Mouse (Mus musculus) lung, postnatal 0 days (tissue): ENCODE measurements at regions not wholly inside any gene's neighbourhood (a gene's known extent, or its start where the extent isn't known, plus 50 kb on each side); places are given as distances from the start of the nearest gene placed in this dataset.

Experiments used
- ATAC-seq: fragments of 200-750 bp; cut with Nextera tagmentation; 2 replicates; pipeline ENCODE4 v1.8.0; 2017; ENCODE audit warnings: moderate library complexity
- DNase-seq: peaks from one replicate; pipeline ENCODE4 v3.0.0-alpha.2; 2016; ENCODE audit warnings: low spot score
- H3K27ac ChIP-seq: fragments of 300-500 bp; sonication (generic); 2 replicates; pipeline ENCODE4 v1.5.1; 2014; ENCODE audit warnings: antibody characterized with exemption, mild to moderate bottlenecking, low read length, mixed read lengths
- H3K27me3 ChIP-seq: fragments of 300-500 bp; sonication (generic); replicated peaks from 2 replicates; pipeline ENCODE4 v1.6.1; 2014; ENCODE audit warnings: low read length, mixed read lengths; ENCODE audit not compliant: insufficient read depth
- H3K36me3 ChIP-seq: fragments of 300-500 bp; sonication (generic); 2 replicates; pipeline ENCODE4 v1.6.1; 2014; ENCODE audit warnings: low read length, mixed read lengths; ENCODE audit not compliant: insufficient read depth
- H3K4me1 ChIP-seq: fragments of 300-500 bp; sonication (generic); 2 replicates; pipeline ENCODE4 v1.6.1; 2014; ENCODE audit warnings: antibody characterized with exemption, low read depth, low read length, mixed read lengths; ENCODE audit not compliant: insufficient read depth
- H3K4me2 ChIP-seq: fragments of 300-500 bp; sonication (generic); replicated peaks from 2 replicates; pipeline ENCODE4 v1.6.1; 2014; ENCODE audit warnings: low read depth, mild to moderate bottlenecking, low read length, moderate library complexity, mixed read lengths
- H3K4me3 ChIP-seq: fragments of 300-500 bp; sonication (generic); 2 replicates; pipeline ENCODE4 v1.5.1; 2014; ENCODE audit warnings: low read depth, low read length
- H3K9ac ChIP-seq: fragments of 300-500 bp; sonication (generic); replicated peaks from 2 replicates; pipeline ENCODE4 v1.6.1; 2014; ENCODE audit warnings: low read depth, mild to moderate bottlenecking
- H3K9me3 ChIP-seq: fragments of 300-500 bp; sonication (generic); 2 replicates; pipeline ENCODE4 v1.6.1; 2016; ENCODE audit warnings: low read length, mixed read lengths
- CTCF ChIP-seq: IDR thresholded peaks from 2 replicates; pipeline ENCODE4 v1.5.1; 2016; ENCODE audit warnings: antibody characterized with exemption, mild to moderate bottlenecking
- EP300 ChIP-seq: IDR thresholded peaks from 2 replicates; pipeline ENCODE4 v1.6.1; 2016; ENCODE audit warnings: antibody characterized with exemption, mild to moderate bottlenecking, control low read depth
- WGBS: fragments of 180-500 bp; shearing (Covaris S2); extraction: QIAGEN DNeasy Blood & Tissue Kit; methylation state at CpG from one replicate; pipeline ENCODE4 v1.1.7; 2014; 5-methylcytosine and 5-hydroxymethylcytosine counted together

DNA sequence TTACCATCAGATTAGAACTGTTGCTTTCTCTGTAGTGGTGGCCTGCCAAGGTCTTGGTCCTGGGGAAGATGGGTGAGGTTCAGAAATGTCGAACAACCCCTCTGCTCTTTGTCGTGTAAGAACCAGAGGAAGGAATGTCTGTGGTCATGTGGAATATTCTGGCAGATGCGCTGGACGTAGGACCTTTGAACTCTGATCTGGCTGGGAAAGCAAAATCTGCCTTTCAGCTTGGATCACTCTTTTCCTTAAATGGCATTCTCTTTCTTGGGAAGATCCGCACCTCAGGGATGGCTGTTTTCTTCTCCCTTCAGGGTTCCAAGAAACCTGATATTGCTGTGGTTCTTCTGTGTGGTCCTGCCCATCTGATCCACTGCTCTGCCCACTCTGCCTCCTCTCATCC lies 155.8 kb upstream of the Jun start:
- Histone ChIP-seq H3K36me3 (no peaks in the 10 kb centered on the region), H3K4me2 (no peak overlapping the region), H3K9me3 (no peaks in the 10 kb centered on the region), H3K27ac (no peak overlapping the region), H3K4me1 (peaks cover 3% of the 10 kb centered on the region; the same call in 1 of the 2 replicates), H3K9ac (no peak overlapping the region), H3K27me3 (no peaks in the 10 kb centered on the region), H3K4me3 (no peak overlapping the region)
- ATAC-seq (no peak), DNase-seq (no peak)
- 62% methylated on average over 5 of the region's 5 CpGs for WGBS
- TF ChIP-seq EP300 (no peak), CTCF (no peak)

- Histone ChIP-seq H3K36me3 (no peaks in the 10 kb centered on the region), H3K4me1 (peaks cover 4% of the 10 kb centered on the region; the same call in 1 of the 2 replicates)
- WGBS: 48% methylated on average over 7 of the region's 7 CpGs
These were observed 156.8 kb upstream of the Jun start for GRCm38 (mm10) chr4:95208827-95209226.

DNA sequence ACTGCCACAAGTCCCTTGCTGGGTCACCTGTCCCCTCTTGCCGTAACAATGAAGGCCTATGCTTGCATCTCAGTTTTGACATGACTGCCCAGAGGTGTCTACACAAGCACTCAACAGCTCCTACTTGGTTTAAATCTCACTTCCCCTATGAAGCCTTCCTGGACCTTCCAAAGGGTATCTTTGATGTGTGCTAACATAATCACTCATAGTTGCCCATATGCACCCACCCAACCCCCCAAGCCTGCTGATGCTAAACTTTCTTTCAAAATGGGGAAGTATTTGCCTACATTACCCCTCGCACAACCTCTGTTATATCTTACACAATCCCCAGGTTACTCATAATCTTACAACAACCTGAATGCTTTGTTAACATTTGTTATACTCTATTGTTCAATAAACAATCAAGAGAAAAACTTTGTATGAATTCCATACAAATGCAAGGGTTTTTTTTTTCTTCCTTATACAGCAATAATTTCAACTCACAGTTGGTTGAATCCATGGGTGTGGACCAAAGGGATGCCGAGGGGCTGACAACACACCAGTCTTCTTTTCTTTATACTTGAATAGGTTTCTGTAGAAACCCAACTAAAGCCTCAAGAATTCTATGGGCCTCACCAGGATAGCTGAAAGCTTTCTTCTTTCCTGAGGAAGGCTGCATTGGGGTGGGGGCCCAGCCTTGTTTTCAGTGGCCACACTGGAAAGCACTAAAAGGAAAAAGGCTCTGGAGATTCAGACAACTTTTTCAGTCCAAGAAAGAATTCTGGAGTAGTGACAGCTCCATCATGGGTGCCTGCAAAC lies 157.5 kb upstream of the Jun start:
- ATAC-seq: no peak
- Histone ChIP-seq H3K4me1 (peaks cover 4% of the 10 kb centered on the region; the same call in 1 of the 2 replicates), H3K4me2 (no peak overlapping the region), H3K4me3 (no peak overlapping the region), H3K9ac (no peak overlapping the region), H3K27ac (no peak overlapping the region), H3K9me3 (no peaks in the 10 kb centered on the region), H3K27me3 (no peaks in the 10 kb centered on the region), H3K36me3 (no peaks in the 10 kb centered on the region)
- WGBS: 86% methylated on average over 3 of the region's 3 CpGs
- DNase-seq: no peak
- TF ChIP-seq CTCF: no peak
- TF ChIP-seq EP300: no peak

More at GRCm38 (mm10) chr4:95208827-95209226, 156.8 kb upstream of the Jun start:
- Histone ChIP-seq H3K9me3 (no peaks in the 10 kb centered on the region), H3K4me3 (no peak overlapping the region), H3K27me3 (no peaks in the 10 kb centered on the region), H3K9ac (no peak overlapping the region), H3K27ac (no peak overlapping the region), H3K4me2 (no peak overlapping the region)
- ATAC-seq: no peak
- DNase-seq: no peak
- no peak for TF ChIP-seq CTCF
- TF ChIP-seq EP300: no peak

DNA sequence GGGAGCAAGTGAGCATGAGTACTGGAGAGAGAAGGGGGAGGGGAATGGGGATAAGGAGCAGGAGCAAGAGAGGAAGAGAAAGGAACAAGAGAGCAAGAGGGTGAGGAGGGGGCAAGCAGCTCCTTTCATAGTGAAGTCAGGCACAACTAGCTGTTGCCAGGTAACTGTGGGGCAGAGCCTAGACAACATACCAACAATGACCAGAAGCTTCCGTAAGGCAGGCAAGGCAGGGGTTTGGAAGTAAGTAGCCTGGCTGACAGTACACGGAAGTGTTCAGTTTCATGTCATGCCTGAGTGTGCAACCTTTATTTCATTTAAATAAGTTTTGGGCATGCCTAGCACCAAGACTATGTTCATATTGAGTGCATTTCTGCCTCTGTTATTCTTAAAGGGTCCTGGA lies 160.5 kb upstream of the Jun start:
- Histone ChIP-seq H3K27ac (no peak overlapping the region), H3K27me3 (no peaks in the 10 kb centered on the region), H3K4me2 (no peak overlapping the region), H3K9me3 (no peaks in the 10 kb centered on the region), H3K4me3 (no peak overlapping the region), H3K36me3 (no peaks in the 10 kb centered on the region), H3K4me1 (peaks cover 4% of the 10 kb centered on the region; the same call in 1 of the 2 replicates), H3K9ac (no peak overlapping the region)
- ATAC-seq (no peak), DNase-seq (no peak)
- 75% methylated on average over 2 of the region's 2 CpGs for WGBS
- TF ChIP-seq EP300: no peak
- TF ChIP-seq CTCF: no peak

GRCm38 (mm10) chr4:95213026-95213425 lies 161.0 kb upstream of the Jun start:
- H3K27me3 ChIP-seq: no peaks in the 10 kb centered on the region
- WGBS: 67% methylated on average over 3 of the region's 3 CpGs
- ATAC-seq (peak; percentile 21; the same call in 1 of the 2 replicates), DNase-seq (no peak)
- no peaks in the 10 kb centered on the region for H3K36me3 ChIP-seq
- H3K4me2 ChIP-seq: no peak overlapping the region
- peaks cover 4% of the 10 kb centered on the region; the same call in 1 of the 2 replicates for H3K4me1 ChIP-seq
- H3K9ac ChIP-seq: no peak overlapping the region
- no peaks in the 10 kb centered on the region for H3K9me3 ChIP-seq
- H3K27ac ChIP-seq: no peak overlapping the region
- no peak overlapping the region for H3K4me3 ChIP-seq
- TF ChIP-seq EP300 (no peak), CTCF (no peak)

- H3K9me3 ChIP-seq: no peaks in the 10 kb centered on the region
- WGBS: 95% methylated on average over 2 of the region's 2 CpGs
- no peak for TF ChIP-seq CTCF
- no peak for TF ChIP-seq EP300
- no peak overlapping the region for H3K9ac ChIP-seq
- peaks cover 4% of the 10 kb centered on the region; the same call in 1 of the 2 replicates for H3K4me1 ChIP-seq
- DNase-seq (no peak), ATAC-seq (no peak)
- H3K4me3 ChIP-seq: no peak overlapping the region
- H3K27ac ChIP-seq: no peak overlapping the region
- no peaks in the 10 kb centered on the region for H3K36me3 ChIP-seq
- H3K27me3 ChIP-seq: no peaks in the 10 kb centered on the region
- no peak overlapping the region for H3K4me2 ChIP-seq
These were observed 162.0 kb upstream of the Jun start for GRCm38 (mm10) chr4:95214026-95214425.
